Mouse (Mus musculus): ENCODE results near the gene Btnl2.

Btnl2 gene

DNA sequence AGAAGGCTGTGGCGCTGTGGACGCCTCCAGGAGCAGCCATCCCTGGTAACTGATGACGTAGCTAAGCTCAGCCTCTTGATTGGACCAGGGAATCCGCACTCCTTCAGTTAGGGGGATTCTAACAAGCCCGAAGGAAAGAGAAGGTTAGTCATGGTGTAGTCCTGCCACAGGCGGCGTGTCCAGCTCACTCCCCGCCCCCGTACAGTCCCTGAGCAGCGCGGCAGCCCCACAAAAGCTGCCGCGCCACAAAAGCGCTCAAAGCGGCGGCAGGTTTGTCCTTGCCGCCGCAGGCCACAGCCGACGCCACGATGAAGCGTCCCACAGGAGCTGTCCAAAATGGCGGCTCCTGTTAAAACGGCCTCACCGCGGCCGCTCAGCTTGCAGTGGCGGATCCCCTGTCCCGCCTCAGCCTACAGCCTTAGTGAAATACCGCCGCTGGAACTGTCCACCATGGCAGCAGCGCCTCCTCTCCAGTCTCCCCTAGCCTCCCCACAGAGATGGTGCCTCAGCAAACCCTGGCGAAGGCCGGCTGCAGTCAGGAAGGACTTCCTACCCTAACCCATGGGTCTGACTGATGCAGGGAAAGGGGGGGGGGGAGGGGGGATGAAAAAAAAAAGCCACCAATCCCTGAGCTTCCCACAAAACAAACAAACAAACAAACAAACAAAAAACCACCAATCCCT, 44.2 kb downstream of the Btnl2 start, which contains the start of gene BC051142:
BC051142 (plus strand) TSS at position 110 of the 683 bp plus-strand sequence.
- peak; percentile 44 to 65 for DNase-seq (ENCODE audit: low spot score in 2 of 2)

DNA sequence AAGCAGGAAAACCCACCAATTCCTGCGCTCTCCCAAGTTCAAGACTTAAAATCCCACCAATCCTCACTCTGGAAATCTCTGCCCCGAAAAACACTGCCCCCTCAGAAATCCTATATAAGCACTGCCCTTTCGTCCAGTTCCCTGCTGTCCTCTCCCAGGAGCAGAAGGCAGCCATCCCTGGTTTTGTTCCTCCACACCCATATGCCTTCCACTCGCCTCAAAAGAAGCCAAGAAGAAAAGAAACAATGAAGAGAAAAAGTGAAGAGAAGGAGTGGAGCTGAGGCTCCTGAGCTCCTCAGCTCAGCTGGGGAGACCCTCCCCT, 44.7 kb downstream of the Btnl2 start:
- DNase-seq (ENCODE audit: low spot score in 2 of 2), result no peak

DNA sequence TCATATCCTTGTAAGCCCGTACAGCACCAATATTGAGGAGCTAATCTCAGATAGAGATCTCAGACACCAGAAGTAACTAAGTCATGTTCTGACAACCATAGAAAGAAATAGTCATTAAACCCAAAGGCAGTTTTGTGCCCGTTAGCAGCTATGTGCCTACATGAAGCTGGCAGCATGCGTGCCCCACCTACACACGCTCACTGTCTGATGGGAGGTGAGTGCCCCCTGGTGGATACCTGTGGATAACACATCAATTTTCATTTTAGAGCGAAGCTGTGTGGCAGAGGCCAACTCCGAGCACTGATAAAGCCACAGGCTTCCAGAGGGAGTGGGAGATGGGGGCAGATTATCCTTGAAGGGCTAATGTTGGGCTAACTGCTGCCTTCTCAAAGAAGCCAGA, 56.5 kb downstream of the Btnl2 start:
- DNase-seq (ENCODE audit: low spot score in 2 of 2), result peak; percentile 21 to 54

All from urinary bladder, postnatal 36 days (tissue).